Mouse (Mus musculus) ES-Bruce4 (cell line): Measurements from ENCODE around the gene Rmnd5b. TPM values are rescaled to one million over a fixed set of nuclear protein-coding genes. Genes with fewer than 3 reads are reported as not detected.

Experiments used
- H3K27ac ChIP-seq: 2 replicates; pipeline ENCODE4 v1.5.1; 2012; ENCODE audit warnings: low read length, inconsistent platforms; ENCODE audit not compliant: insufficient read depth
- H3K27me3 ChIP-seq: 2 replicates; pipeline ENCODE4 v1.6.1; 2012; ENCODE audit warnings: mild to moderate bottlenecking, low read length, inconsistent platforms; ENCODE audit not compliant: control insufficient read depth, poor library complexity, insufficient read depth, severe bottlenecking
- H3K36me3 ChIP-seq: 2 replicates; pipeline ENCODE4 v1.6.1; 2012; ENCODE audit warnings: inconsistent platforms, mild to moderate bottlenecking, low read length, moderate library complexity; ENCODE audit not compliant: control insufficient read depth, poor library complexity, insufficient read depth, severe bottlenecking
- H3K4me1 ChIP-seq: one replicate; pipeline ENCODE4 v1.8.1; 2011; ENCODE audit warnings: low read length; ENCODE audit not compliant: control insufficient read depth, insufficient read depth
- H3K4me3 ChIP-seq: 2 replicates; pipeline ENCODE4 v1.5.1; 2011; ENCODE audit warnings: low read depth, mild to moderate bottlenecking, low read length
- H3K9ac ChIP-seq: 2 replicates; pipeline ENCODE4 v1.6.1; 2012; ENCODE audit warnings: low read depth, mild to moderate bottlenecking, inconsistent platforms; ENCODE audit not compliant: poor library complexity, severe bottlenecking
- H3K9me3 ChIP-seq: replicated peaks from 2 replicates; pipeline ENCODE4 v1.6.1; 2012; ENCODE audit warnings: mild to moderate bottlenecking, low read length, inconsistent platforms; ENCODE audit not compliant: control insufficient read depth, poor library complexity, insufficient read depth, severe bottlenecking
- CTCF ChIP-seq: IDR thresholded peaks from one replicate; pipeline ENCODE4 v1.8.1; 2011; ENCODE audit warnings: low read depth, low read length
- EP300 ChIP-seq: IDR thresholded peaks from 2 replicates; pipeline ENCODE4 v1.6.1; 2011; ENCODE audit warnings: low read depth, low read length; ENCODE audit not compliant: insufficient read depth
- POLR2A ChIP-seq: IDR thresholded peaks from one replicate; pipeline ENCODE4 v1.8.1; 2011; ENCODE audit warnings: low read length; ENCODE audit not compliant: insufficient read depth
- polyA plus RNA-seq: library from polyadenylated mRNA; stranded (reverse); fragments of >200 nt; gene quantifications from 2 replicates; pipeline ENCODE4 v1.2.4, GENCODE M21; 2011; ENCODE audit warnings: low read depth; ENCODE audit not compliant: missing spikeins, insufficient read depth, insufficient read length

The Rmnd5b gene
- polyA plus RNA-seq, 1 experiment: 20.2 TPM

- H3K27ac ChIP-seq: no peak overlapping the region
- H3K9ac ChIP-seq: no peak overlapping the region
- TF ChIP-seq EP300: no peak
- no peak for TF ChIP-seq CTCF
- TF ChIP-seq POLR2A: no peak
- no peak overlapping the region for H3K4me3 ChIP-seq
- H3K9me3 ChIP-seq: no peaks in the 10 kb centered on the region
- H3K27me3 ChIP-seq: no peaks in the 10 kb centered on the region
- no peaks in the 10 kb centered on the region for H3K4me1 ChIP-seq
- peaks cover 64% of the 10 kb centered on the region for H3K36me3 ChIP-seq
Observed at GRCm38 (mm10) chr11:51588833-51589232, 46.9 kb downstream of the Rmnd5b start.

DNA sequence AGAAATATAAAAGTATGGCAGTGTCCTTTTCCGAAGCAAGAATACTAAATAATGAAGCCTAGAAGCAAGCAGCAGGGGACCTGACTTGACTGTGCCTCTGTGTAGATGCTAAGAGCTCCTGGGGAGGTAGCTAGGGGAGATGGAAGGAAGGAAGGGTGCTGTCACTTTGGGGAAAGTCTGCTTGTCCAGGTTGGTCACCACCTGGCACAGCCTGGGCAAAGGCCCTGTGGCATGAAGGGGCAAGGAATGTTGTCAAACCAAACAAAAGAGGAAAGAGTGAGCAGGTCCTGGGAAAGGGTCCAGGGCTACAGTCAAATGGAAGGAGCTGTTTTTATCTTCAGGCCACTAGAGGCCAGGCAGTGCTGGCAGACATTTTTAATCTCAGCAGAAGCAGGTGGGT, 48.6 kb downstream of the Rmnd5b start:
- Histone ChIP-seq H3K27me3 (no peaks in the 10 kb centered on the region), H3K9me3 (no peaks in the 10 kb centered on the region), H3K27ac (no peak overlapping the region), H3K4me3 (no peak overlapping the region), H3K9ac (no peak overlapping the region), H3K36me3 (peaks cover 47% of the 10 kb centered on the region), H3K4me1 (no peaks in the 10 kb centered on the region)
- no peak for TF ChIP-seq POLR2A
- no peak for TF ChIP-seq CTCF
- TF ChIP-seq EP300: no peak

GRCm38 (mm10) chr11:51586411-51586810, 49.3 kb downstream of the Rmnd5b start:
- H3K4me1 ChIP-seq: no peaks in the 10 kb centered on the region
- H3K27me3 ChIP-seq: no peaks in the 10 kb centered on the region
- H3K4me3 ChIP-seq: no peak overlapping the region
- no peaks in the 10 kb centered on the region for H3K9me3 ChIP-seq
- no peak overlapping the region for H3K9ac ChIP-seq
- TF ChIP-seq POLR2A: no peak
- no peak for TF ChIP-seq EP300
- TF ChIP-seq CTCF: no peak
- no peak overlapping the region for H3K27ac ChIP-seq
- H3K36me3 ChIP-seq: peaks cover 41% of the 10 kb centered on the region

DNA sequence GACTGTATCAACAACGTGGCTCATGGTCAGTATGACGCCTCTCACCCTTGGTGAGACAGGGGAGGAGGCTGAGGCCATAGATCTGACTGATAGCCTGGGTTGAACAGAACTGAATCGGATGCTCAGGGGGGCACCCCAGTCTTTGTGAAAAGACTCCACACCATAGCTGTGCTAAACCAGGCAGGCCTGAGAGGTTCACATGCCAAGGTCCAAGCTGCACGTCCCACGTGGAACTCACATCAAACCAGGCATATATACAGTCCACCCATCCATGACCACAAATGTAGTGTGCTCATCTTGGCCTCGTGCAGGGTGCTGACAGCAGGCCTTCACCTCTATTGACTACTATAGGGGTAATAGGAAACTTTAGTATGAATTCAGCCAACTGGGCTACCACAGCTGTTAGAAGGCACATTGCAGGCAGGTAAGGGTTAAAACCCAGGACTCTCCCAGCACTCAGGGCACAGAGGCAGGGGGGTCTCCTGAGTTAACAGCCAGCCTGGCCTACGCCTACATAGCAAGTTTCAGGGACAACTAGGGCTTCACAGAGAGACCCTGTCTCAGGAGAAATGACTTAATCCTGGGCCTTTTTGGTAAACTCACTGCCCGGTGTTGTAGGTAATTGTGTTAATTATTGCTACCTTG, 50.0 kb downstream of the Rmnd5b start:
- no peaks in the 10 kb centered on the region for H3K4me1 ChIP-seq
- no peaks in the 10 kb centered on the region for H3K27me3 ChIP-seq
- no peaks in the 10 kb centered on the region for H3K9me3 ChIP-seq
- peak overlapping the region; percentile 75 for H3K4me3 ChIP-seq
- TF ChIP-seq POLR2A (no peak), EP300 (no peak), CTCF (no peak)
- no peak overlapping the region for H3K27ac ChIP-seq
- H3K36me3 ChIP-seq: peaks cover 34% of the 10 kb centered on the region
- H3K9ac ChIP-seq: peak overlapping the region; percentile 68

DNA sequence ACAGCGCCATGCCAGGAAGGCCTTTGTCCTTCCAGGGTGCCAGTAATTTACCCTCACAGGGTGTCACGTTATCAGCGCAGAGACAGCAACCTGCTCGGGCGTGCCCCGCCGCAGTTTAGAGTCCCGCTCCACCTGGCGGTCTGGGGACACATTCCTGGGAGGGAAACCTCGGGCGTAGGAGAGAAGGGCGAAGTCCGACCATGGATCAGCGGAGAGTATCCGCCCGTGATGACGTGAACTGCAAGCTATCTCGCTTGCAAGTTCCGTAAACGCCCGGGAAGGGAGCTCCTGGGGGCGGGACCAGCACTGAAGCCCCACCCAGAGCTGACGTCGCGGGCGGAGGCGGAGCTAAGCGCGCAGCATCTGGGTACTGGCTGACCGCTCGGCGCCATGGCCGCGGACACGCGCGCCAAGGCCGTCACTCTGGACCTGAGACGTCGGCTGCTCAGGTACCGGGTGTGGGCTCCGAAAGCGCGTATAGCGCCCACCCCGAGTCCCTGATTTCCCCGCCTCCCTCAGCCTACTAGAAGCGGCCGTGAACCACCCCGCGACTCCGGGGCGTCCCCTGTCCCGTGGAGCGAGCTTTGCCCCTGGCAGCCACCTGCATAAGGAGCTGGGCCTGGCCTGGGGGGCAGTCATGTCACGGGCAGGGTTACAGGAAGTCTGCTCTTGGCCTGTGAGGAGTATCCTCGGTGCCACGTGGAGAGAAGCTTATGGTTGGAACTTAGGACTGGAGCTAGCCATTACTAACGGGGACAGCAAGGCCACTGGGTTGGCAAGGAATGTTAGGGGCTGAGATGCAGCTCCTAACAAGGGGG, 51.1 kb downstream of the Rmnd5b start, which contains the start of gene Phykpl:
Phykpl (plus strand) TSS at position 327 of the 818 bp plus-strand sequence.
- no peaks in the 10 kb centered on the region for H3K27me3 ChIP-seq
- H3K9ac ChIP-seq: peak within 1 kb of the TSS; percentile 68
- no peaks in the 10 kb centered on the region for H3K9me3 ChIP-seq
- H3K4me1 ChIP-seq: no peaks in the 10 kb centered on the region
- H3K27ac ChIP-seq: peak within 1 kb of the TSS; percentile 78
- TF ChIP-seq CTCF (no peak), POLR2A (no peak), EP300 (no peak)
- peaks cover 25% of the 10 kb centered on the region for H3K36me3 ChIP-seq
- peak within 1 kb of the TSS; percentile 87 for H3K4me3 ChIP-seq

GRCm38 (mm10) chr11:51584057-51584430, 51.7 kb downstream of the Rmnd5b start:
- peak overlapping the region; percentile 87 for H3K4me3 ChIP-seq
- peak overlapping the region; percentile 78 for H3K27ac ChIP-seq
- H3K9me3 ChIP-seq: no peaks in the 10 kb centered on the region
- H3K4me1 ChIP-seq: no peaks in the 10 kb centered on the region
- H3K27me3 ChIP-seq: no peaks in the 10 kb centered on the region
- no peak for TF ChIP-seq CTCF
- no peak for TF ChIP-seq POLR2A
- TF ChIP-seq EP300: no peak
- peak overlapping the region; percentile 68 for H3K9ac ChIP-seq
- peaks cover 20% of the 10 kb centered on the region for H3K36me3 ChIP-seq
